Mouse (Mus musculus) brain, embryonic 14.5 days (tissue): ENCODE measurements at regions not wholly inside any gene's neighbourhood (a gene's known extent, or its start where the extent isn't known, plus 50 kb on each side); places are given as distances from the start of the nearest gene placed in this dataset.

Experiments used
- CTCF ChIP-seq: fragments of 200-500 bp; IDR thresholded peaks from 2 replicates; pipeline ENCODE4 v1.5.1; 2012; ENCODE audit warnings: inconsistent platforms, mild to moderate bottlenecking, moderate library complexity, borderline replicate concordance; ENCODE audit not compliant: insufficient read depth, insufficient read length; ENCODE audit errors: extremely low read depth
- POLR2A ChIP-seq: fragments of 200-500 bp; IDR thresholded peaks from 2 replicates; pipeline ENCODE4 v1.6.1; 2012; ENCODE audit warnings: mild to moderate bottlenecking, inconsistent platforms, borderline replicate concordance; ENCODE audit not compliant: poor library complexity, insufficient read depth, insufficient read length, severe bottlenecking; ENCODE audit errors: extremely low read depth

DNA sequence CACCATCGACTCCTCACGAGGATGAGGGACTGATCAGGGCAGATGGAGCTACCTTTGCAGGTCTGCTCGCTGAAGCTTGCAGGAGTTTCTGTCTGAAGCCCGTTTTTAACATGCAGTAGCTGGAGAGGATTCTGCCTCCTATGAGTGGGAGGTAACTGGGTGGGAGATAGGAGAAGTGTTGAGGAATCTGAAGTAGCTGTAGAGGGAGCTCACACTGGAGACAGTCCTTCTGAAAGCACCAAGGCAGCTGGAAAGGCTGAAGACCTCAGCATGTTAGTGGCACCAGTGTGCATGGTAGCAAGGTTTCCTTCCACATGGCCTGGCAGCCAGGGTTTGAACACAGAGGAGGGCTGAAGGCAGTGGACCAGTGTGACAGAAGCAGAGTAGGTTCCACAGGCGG is 254.5 kb downstream of the Drd1 start:
- no peak for TF ChIP-seq CTCF
- no peak for TF ChIP-seq POLR2A
